Mouse (Mus musculus) thymus, postnatal 25 days (tissue): ENCODE measurements around the gene Naglu.

Source experiments
- DNase-seq: peaks from one replicate; pipeline ENCODE4 v3.0.0; 2022

The Naglu gene

GRCm38 (mm10) chr11:101058726-101059125 is 11.1 kb upstream of the Naglu start:
- no peak for DNase-seq

GRCm38 (mm10) chr11:101059473-101059872 is 10.3 kb upstream of the Naglu start:
- no peak for DNase-seq

GRCm38 (mm10) chr11:101060126-101060525 is 9.7 kb upstream of the Naglu start:
- DNase-seq: no peak

GRCm38 (mm10) chr11:101061049-101061448 is 8.8 kb upstream of the Naglu start:
- no peak for DNase-seq

- no peak for DNase-seq
Measured at GRCm38 (mm10) chr11:101062165-101062884, 7.5 kb upstream of the Naglu start.

GRCm38 (mm10) chr11:101062971-101063675 is 6.7 kb upstream of the Naglu start:
- no peak for DNase-seq

GRCm38 (mm10) chr11:101063676-101064327 is 6.0 kb upstream of the Naglu start:
- DNase-seq: peak; percentile 88

GRCm38 (mm10) chr11:101064462-101064861 is 5.3 kb upstream of the Naglu start:
- no peak for DNase-seq

GRCm38 (mm10) chr11:101065002-101065401 is 4.8 kb upstream of the Naglu start:
- no peak for DNase-seq

GRCm38 (mm10) chr11:101066549-101067412 is 3.0 kb upstream of the Naglu start:
- peak; percentile 90 for DNase-seq

GRCm38 (mm10) chr11:101070189-101070527 is 346 bp downstream of the Naglu start:
- DNase-seq: no peak

GRCm38 (mm10) chr11:101070987-101071386 is 1.2 kb downstream of the Naglu start:
- DNase-seq: no peak

- DNase-seq: no peak
Measured at GRCm38 (mm10) chr11:101071810-101072428, 2.1 kb downstream of the Naglu start.

GRCm38 (mm10) chr11:101078121-101078520 is 8.3 kb downstream of the Naglu start, which contains the start of gene Hsd17b1:
Gene Hsd17b1 (plus strand): TSS chr11:101078411.
- no peak for DNase-seq

- DNase-seq: peak; percentile 44
Measured at GRCm38 (mm10) chr11:101079746-101080145, 9.9 kb downstream of the Naglu start.

GRCm38 (mm10) chr11:101080421-101080820 is 10.6 kb downstream of the Naglu start:
- DNase-seq: no peak

GRCm38 (mm10) chr11:101081659-101082058 is 11.8 kb downstream of the Naglu start:
- no peak for DNase-seq

- DNase-seq: peak; percentile 85
Measured at GRCm38 (mm10) chr11:101082208-101083082, 12.6 kb downstream of the Naglu start, which contains the start of gene Coasy. Gene Coasy (plus strand): TSS chr11:101082565.

- no peak for DNase-seq
Measured at GRCm38 (mm10) chr11:101083083-101083697, 13.4 kb downstream of the Naglu start.

- DNase-seq: no peak
Measured at GRCm38 (mm10) chr11:101084246-101084645, 14.4 kb downstream of the Naglu start.

GRCm38 (mm10) chr11:101084811-101085210 is 15.0 kb downstream of the Naglu start:
- no peak for DNase-seq
